Mouse (Mus musculus) intestine, embryonic 16.5 days (tissue): Measurements from ENCODE around the gene Pml. TPM values are rescaled to one million over a fixed set of nuclear protein-coding genes. Genes with fewer than 3 reads are reported as not detected.

Experiments used
- ATAC-seq: fragments of 200-750 bp; cut with Nextera tagmentation; 2 replicates; pipeline ENCODE4 v1.8.0; 2017; ENCODE audit warnings: moderate TSS enrichment, moderate library complexity
- H3K27ac ChIP-seq: fragments of 300-500 bp; sonication (generic); 2 replicates; pipeline ENCODE4 v1.5.1; 2014; ENCODE audit warnings: mild to moderate bottlenecking, low read length
- H3K27me3 ChIP-seq: fragments of 300-500 bp; sonication (generic); replicated peaks from 2 replicates; pipeline ENCODE4 v1.6.1; 2014; ENCODE audit warnings: low read length, control low read depth, mixed read lengths; ENCODE audit not compliant: control insufficient read depth, insufficient read depth
- H3K36me3 ChIP-seq: fragments of 300-500 bp; sonication (generic); 2 replicates; pipeline ENCODE4 v1.6.1; 2014; ENCODE audit warnings: low read length, control low read depth; ENCODE audit not compliant: control insufficient read depth, insufficient read depth
- H3K4me1 ChIP-seq: fragments of 300-500 bp; sonication (generic); 2 replicates; pipeline ENCODE4 v1.6.1; 2014; ENCODE audit warnings: low read length, control low read depth, mixed read lengths; ENCODE audit not compliant: control insufficient read depth, insufficient read depth
- H3K4me2 ChIP-seq: fragments of 300-500 bp; sonication (generic); 2 replicates; pipeline ENCODE4 v1.6.1; 2014; ENCODE audit warnings: low read depth, low read length, control low read depth
- H3K4me3 ChIP-seq: fragments of 300-500 bp; sonication (generic); 2 replicates; pipeline ENCODE4 v1.5.1; 2014; ENCODE audit warnings: mild to moderate bottlenecking, low read length
- H3K9ac ChIP-seq: fragments of 300-500 bp; sonication (generic); 2 replicates; pipeline ENCODE4 v1.6.1; 2014; ENCODE audit warnings: low read depth, low read length
- H3K9me3 ChIP-seq: fragments of 300-500 bp; sonication (generic); 2 replicates; pipeline ENCODE4 v1.6.1; 2016; ENCODE audit warnings: low read length, control low read depth; ENCODE audit not compliant: control insufficient read depth
- WGBS: fragments of 180-500 bp; shearing (Covaris S2); extraction: QIAGEN DNeasy Blood & Tissue Kit; methylation state at CpG from one replicate; pipeline ENCODE4 v1.1.7; 2014; 5-methylcytosine and 5-hydroxymethylcytosine counted together
- polyA plus RNA-seq: library from polyadenylated mRNA; unstranded; fragments of >200 nt; fragmentation: Nextera tagmentation; extraction: Ambion mirVana; gene quantifications from 2 replicates; pipeline ENCODE4 v1.2.1, GENCODE M21; 2015

Pml gene
- polyA plus RNA-seq, 1 experiment from 2014 or later = 13.7 TPM

DNA sequence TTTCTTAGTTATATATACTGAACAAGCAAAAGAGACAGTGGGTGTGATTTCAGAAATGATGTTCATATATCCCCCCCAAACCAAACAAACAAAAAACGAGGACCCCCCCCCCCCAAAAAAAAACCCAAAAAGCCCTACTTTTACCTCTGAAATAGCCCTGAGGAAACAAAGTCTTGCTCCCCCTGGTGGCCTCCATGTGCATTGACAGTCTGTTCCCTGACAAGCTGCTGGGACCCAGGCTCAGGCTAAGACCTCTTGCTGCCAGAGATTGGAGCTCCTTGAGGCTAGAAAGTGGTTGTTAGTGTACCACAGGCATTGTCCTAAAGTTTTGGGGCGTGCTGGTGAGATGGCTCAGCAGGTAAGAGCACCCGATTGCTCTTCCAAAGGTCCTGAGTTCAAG, 32.0 kb upstream of the Pml start:
- H3K9ac ChIP-seq = no peak overlapping the region
- H3K4me1 ChIP-seq = no peaks in the 10 kb centered on the region; the same call in 1 of the 2 replicates
- WGBS = 51% methylated on average over 3 of the region's 3 CpGs
- no peaks in the 10 kb centered on the region for H3K9me3 ChIP-seq
- no peaks in the 10 kb centered on the region for H3K27me3 ChIP-seq
- no peak overlapping the region for H3K4me3 ChIP-seq
- H3K36me3 ChIP-seq = no peaks in the 10 kb centered on the region
- H3K27ac ChIP-seq = no peak overlapping the region
- H3K4me2 ChIP-seq = no peak overlapping the region
- ATAC-seq = no peak

GRCm38 (mm10) chr9:58280259-58281109, 30.9 kb upstream of the Pml start:
- Histone ChIP-seq H3K36me3 (no peaks in the 10 kb centered on the region), H3K4me3 (no peak overlapping the region), H3K4me2 (no peak overlapping the region), H3K27ac (no peak overlapping the region), H3K9me3 (no peaks in the 10 kb centered on the region), H3K9ac (no peak overlapping the region), H3K4me1 (peaks cover 3% of the 10 kb centered on the region), H3K27me3 (no peaks in the 10 kb centered on the region)
- peak; percentile 71 for ATAC-seq
- WGBS = 36% methylated on average over 9 of the region's 9 CpGs

DNA sequence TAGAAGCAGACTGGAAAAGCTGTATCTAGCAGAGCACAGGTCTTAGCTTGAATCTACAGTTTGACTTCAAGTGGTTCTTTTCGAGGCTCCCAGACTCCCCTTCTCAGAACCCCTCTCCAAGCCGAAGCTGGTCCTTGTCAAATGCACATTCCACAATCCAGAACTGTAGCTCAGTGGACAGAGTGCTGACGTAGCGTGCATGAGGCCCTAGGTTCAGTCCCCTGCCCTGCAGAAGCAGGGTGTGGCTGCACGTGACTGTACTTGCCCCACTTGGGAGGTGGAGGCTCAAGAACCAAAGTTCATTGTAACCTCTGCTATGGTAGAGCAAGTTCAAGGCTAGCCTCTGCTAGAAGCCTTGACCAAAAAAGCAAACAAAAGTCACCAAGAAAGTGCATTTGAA, 30.2 kb upstream of the Pml start:
- Histone ChIP-seq H3K27ac (peak overlapping the region; percentile 80), H3K36me3 (no peaks in the 10 kb centered on the region), H3K4me2 (no peak overlapping the region), H3K9ac (no peak overlapping the region), H3K9me3 (no peaks in the 10 kb centered on the region), H3K27me3 (no peaks in the 10 kb centered on the region), H3K4me1 (peaks cover 9% of the 10 kb centered on the region), H3K4me3 (no peak overlapping the region)
- 46% methylated on average over 5 of the region's 5 CpGs for WGBS
- ATAC-seq = peak; percentile 84

GRCm38 (mm10) chr9:58278821-58279723, 29.5 kb upstream of the Pml start:
- Histone ChIP-seq H3K27ac (peak overlapping the region; percentile 80), H3K27me3 (no peaks in the 10 kb centered on the region), H3K9me3 (no peaks in the 10 kb centered on the region), H3K9ac (no peak overlapping the region), H3K4me2 (no peak overlapping the region), H3K4me3 (no peak overlapping the region), H3K4me1 (peaks cover 14% of the 10 kb centered on the region), H3K36me3 (no peaks in the 10 kb centered on the region)
- ATAC-seq = no peak
- 58% methylated on average over 4 of the region's 4 CpGs for WGBS

- Histone ChIP-seq H3K27ac (no peak overlapping the region), H3K9ac (no peak overlapping the region), H3K4me1 (peaks cover 14% of the 10 kb centered on the region), H3K4me3 (no peak overlapping the region), H3K9me3 (no peaks in the 10 kb centered on the region), H3K36me3 (no peaks in the 10 kb centered on the region), H3K27me3 (no peaks in the 10 kb centered on the region), H3K4me2 (no peak overlapping the region)
- WGBS = 96% methylated on average over 4 of the region's 4 CpGs
- ATAC-seq = no peak
These were observed 28.7 kb upstream of the Pml start for GRCm38 (mm10) chr9:58278313-58278712.

GRCm38 (mm10) chr9:58276346-58276745, 26.8 kb upstream of the Pml start:
- peaks cover 14% of the 10 kb centered on the region for H3K4me1 ChIP-seq
- H3K4me3 ChIP-seq = no peak overlapping the region
- H3K27ac ChIP-seq = no peak overlapping the region
- no peak overlapping the region for H3K9ac ChIP-seq
- H3K36me3 ChIP-seq = no peaks in the 10 kb centered on the region
- no peak for ATAC-seq
- H3K27me3 ChIP-seq = no peaks in the 10 kb centered on the region
- no peak overlapping the region for H3K4me2 ChIP-seq
- 64% methylated on average over 5 of the region's 5 CpGs for WGBS
- no peaks in the 10 kb centered on the region for H3K9me3 ChIP-seq

- no peak for ATAC-seq
These were observed 26.2 kb upstream of the Pml start for GRCm38 (mm10) chr9:58275797-58276196.

DNA sequence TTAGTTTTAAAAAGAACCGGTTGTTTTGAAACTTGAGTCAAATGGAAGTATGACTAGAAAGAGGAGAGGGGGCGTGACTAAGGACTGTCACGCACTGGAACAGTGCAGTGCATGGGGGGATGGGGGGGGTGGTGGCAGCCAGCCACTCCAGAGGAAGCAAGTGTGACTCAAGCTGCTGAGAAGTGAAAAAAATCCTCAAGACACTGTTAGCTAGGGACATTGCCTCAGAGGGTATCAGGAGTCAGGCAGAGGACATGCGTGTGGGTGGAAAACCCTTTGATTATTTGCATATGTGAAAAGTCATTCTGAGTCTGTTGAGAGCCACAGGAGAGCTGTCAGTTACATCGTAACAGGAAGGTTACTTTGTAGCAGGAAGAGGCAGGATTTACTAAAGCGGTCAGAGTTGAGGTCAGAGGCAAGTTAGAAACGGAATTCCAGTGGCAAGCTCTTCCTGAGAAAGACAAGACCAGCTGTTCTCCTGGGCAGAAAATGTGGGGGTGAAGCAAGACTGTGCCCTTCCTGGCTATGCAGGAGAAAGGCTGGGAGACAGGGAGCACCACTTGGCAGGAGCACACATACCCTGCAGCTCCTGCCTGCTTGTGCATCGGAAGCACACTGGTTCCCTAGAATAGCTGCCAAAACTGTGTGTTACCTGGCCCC, 25.7 kb upstream of the Pml start:
- peak; percentile 67 for ATAC-seq
- no peak overlapping the region for H3K4me3 ChIP-seq
- H3K27me3 ChIP-seq = no peaks in the 10 kb centered on the region
- peaks cover 14% of the 10 kb centered on the region for H3K4me1 ChIP-seq
- no peaks in the 10 kb centered on the region for H3K36me3 ChIP-seq
- peak overlapping the region; percentile 65 for H3K27ac ChIP-seq
- WGBS = 34% methylated on average over 8 of the region's 8 CpGs
- peak overlapping the region; percentile 11 for H3K9ac ChIP-seq
- H3K9me3 ChIP-seq = no peaks in the 10 kb centered on the region
- H3K4me2 ChIP-seq = no peak overlapping the region

More at GRCm38 (mm10) chr9:58275797-58276196, 26.2 kb upstream of the Pml start:
- Histone ChIP-seq H3K27me3 (no peaks in the 10 kb centered on the region), H3K36me3 (no peaks in the 10 kb centered on the region), H3K4me2 (no peak overlapping the region), H3K9ac (peak overlapping the region; percentile 11; the same call in 1 of the 2 replicates), H3K9me3 (no peaks in the 10 kb centered on the region), H3K4me3 (no peak overlapping the region), H3K4me1 (peaks cover 14% of the 10 kb centered on the region), H3K27ac (peak overlapping the region; percentile 65)
- WGBS = 80% methylated on average over 3 of the region's 3 CpGs

DNA sequence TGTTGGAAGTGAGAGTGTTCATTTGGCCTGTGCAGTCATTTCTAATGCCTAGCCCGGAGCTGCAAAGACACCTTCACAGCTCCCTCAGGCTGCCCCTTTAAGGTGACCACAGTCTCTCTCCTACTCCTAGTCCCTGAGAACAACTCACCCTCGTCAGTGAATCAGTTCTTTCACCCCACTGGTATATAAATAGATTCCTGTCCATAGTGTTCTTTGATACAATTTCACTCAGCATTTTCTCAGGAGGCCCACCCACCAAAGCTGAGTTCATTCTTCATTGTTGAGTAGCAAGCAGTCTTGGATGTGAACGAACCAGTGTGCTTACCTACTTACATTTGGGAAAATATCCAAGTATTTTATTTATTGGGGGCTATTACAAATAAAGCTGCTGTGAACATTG, 25.0 kb upstream of the Pml start:
- no peak overlapping the region for H3K4me2 ChIP-seq
- no peaks in the 10 kb centered on the region for H3K36me3 ChIP-seq
- 0 out of 2 replicates have a peak overlapping the region, but pooled peaks have one; percentile 21 for H3K27ac ChIP-seq

More for the DNA sequence above, 25.0 kb upstream of the Pml start:
- whole genome bisulfite sequencing = 41% methylated on average over 3 of the region's 3 CpGs
- no peak overlapping the region for H3K4me3 ChIP-seq
- H3K4me1 ChIP-seq = peaks cover 14% of the 10 kb centered on the region
- H3K27me3 ChIP-seq = no peaks in the 10 kb centered on the region
- no peak overlapping the region; the same call in 1 of the 2 replicates for H3K9ac ChIP-seq
- ATAC-seq = no peak
- H3K9me3 ChIP-seq = no peaks in the 10 kb centered on the region
